Mouse (Mus musculus) adrenal gland, adult 2 months (tissue): ENCODE results near the gene Pappa2. TPM values are rescaled to one million over a fixed set of nuclear protein-coding genes. Genes with fewer than 3 reads are reported as not detected.
A peak's percentile ranks its signal among the peaks of the same experiment; 100 is the strongest.

Experiments
- DNase-seq: peaks from one replicate; pipeline ENCODE4 v3.0.0; 2021
- polyA plus RNA-seq: library from polyadenylated mRNA; depleted of rRNA; stranded (reverse); fragments of >200 nt; gene quantifications from 2 replicates; pipeline ENCODE4 v1.2.3, GENCODE M21; 2012
- total RNA-seq, 2 experiments: library from RNA; stranded (reverse); gene quantifications; 2 replicates each; pipeline ENCODE4 v1.2.3; 2021

Pappa2 gene
- total and polyA plus RNA-seq, 3 experiments = 0.16 to 0.66 (median 0.35) TPM

- DNase-seq = no peak
Observed at GRCm38 (mm10) chr1:158910661-158911060, 69.6 kb downstream of the Pappa2 start.

- DNase-seq = peak; percentile 8
Observed at GRCm38 (mm10) chr1:158897339-158897738, 83.0 kb downstream of the Pappa2 start.

- no peak for DNase-seq
Observed at GRCm38 (mm10) chr1:158894441-158894840, 85.8 kb downstream of the Pappa2 start.

- DNase-seq = no peak
Observed at GRCm38 (mm10) chr1:158875487-158875886, 104.8 kb downstream of the Pappa2 start.

- DNase-seq = no peak
Observed at GRCm38 (mm10) chr1:158874552-158875077, 105.7 kb downstream of the Pappa2 start.

- no peak for DNase-seq
Observed at GRCm38 (mm10) chr1:158873631-158874030, 106.7 kb downstream of the Pappa2 start.

- DNase-seq = no peak
Observed at GRCm38 (mm10) chr1:158871401-158871800, 108.9 kb downstream of the Pappa2 start.

- no peak for DNase-seq
Observed at GRCm38 (mm10) chr1:158860190-158860589, 120.1 kb downstream of the Pappa2 start.

- DNase-seq = no peak
Observed at GRCm38 (mm10) chr1:158853936-158854882, 126.1 kb downstream of the Pappa2 start.

GRCm38 (mm10) chr1:158852836-158853567, 127.3 kb downstream of the Pappa2 start:
- no peak for DNase-seq

GRCm38 (mm10) chr1:158850459-158850858, 129.8 kb downstream of the Pappa2 start:
- DNase-seq = no peak

- peak; percentile 11 for DNase-seq
Observed at GRCm38 (mm10) chr1:158844604-158845003, 135.7 kb downstream of the Pappa2 start.

GRCm38 (mm10) chr1:158837151-158837550, 143.1 kb downstream of the Pappa2 start:
- DNase-seq = no peak

GRCm38 (mm10) chr1:158830152-158830551, 150.1 kb downstream of the Pappa2 start:
- no peak for DNase-seq

- no peak for DNase-seq
Observed at GRCm38 (mm10) chr1:158827931-158828330, 152.4 kb downstream of the Pappa2 start.

GRCm38 (mm10) chr1:158819676-158820075, 160.6 kb downstream of the Pappa2 start:
- DNase-seq = no peak

GRCm38 (mm10) chr1:158816479-158816878, 163.8 kb downstream of the Pappa2 start:
- DNase-seq = no peak

GRCm38 (mm10) chr1:158811887-158812286, 168.4 kb downstream of the Pappa2 start:
- DNase-seq = no peak

- no peak for DNase-seq
Observed at GRCm38 (mm10) chr1:158775486-158775885, 204.8 kb downstream of the Pappa2 start.

- DNase-seq = no peak
Observed at GRCm38 (mm10) chr1:158773102-158773501, 207.2 kb downstream of the Pappa2 start.

- DNase-seq = no peak
Observed at GRCm38 (mm10) chr1:158770756-158771155, 209.5 kb downstream of the Pappa2 start.

- DNase-seq = peak; percentile 7
Observed at GRCm38 (mm10) chr1:158770036-158770655, 210.1 kb downstream of the Pappa2 start.
